Mouse (Mus musculus) limb, embryonic 11.5 days (tissue): ENCODE measurements around the gene Cux1. TPM values are rescaled to one million over a fixed set of nuclear protein-coding genes. Genes with fewer than 3 reads are reported as not detected.

Source experiments
- ATAC-seq: fragments of 200-750 bp; cut with Nextera tagmentation; 2 replicates; pipeline ENCODE4 v1.8.0; 2017; ENCODE audit warnings: low read depth; ENCODE audit not compliant: insufficient number of reproducible peaks, low FRiP score, low TSS enrichment
- DNase-seq: peaks from one replicate; pipeline ENCODE4 v3.0.0-alpha.2; 2015; ENCODE audit warnings: low spot score
- H3K27ac ChIP-seq: fragments of 300-500 bp; sonication (generic); replicated peaks from 2 replicates; pipeline ENCODE4 v1.5.1; 2014; ENCODE audit warnings: low read depth, mild to moderate bottlenecking, low read length
- H3K27me3 ChIP-seq: fragments of 300-500 bp; sonication (generic); 2 replicates; pipeline ENCODE4 v1.6.1; 2014; ENCODE audit warnings: mild to moderate bottlenecking, low read length, mixed read lengths; ENCODE audit not compliant: control insufficient read depth, insufficient read depth
- H3K36me3 ChIP-seq: fragments of 300-500 bp; sonication (generic); 2 replicates; pipeline ENCODE4 v1.6.1; 2014; ENCODE audit warnings: mild to moderate bottlenecking, low read length, moderate library complexity, mixed read lengths; ENCODE audit not compliant: control insufficient read depth, insufficient read depth
- H3K4me1 ChIP-seq: fragments of 300-500 bp; sonication (generic); 2 replicates; pipeline ENCODE4 v1.6.1; 2014; ENCODE audit warnings: low read length, mixed read lengths; ENCODE audit not compliant: control insufficient read depth, insufficient read depth
- H3K4me2 ChIP-seq: fragments of 300-500 bp; sonication (generic); 2 replicates; pipeline ENCODE4 v1.6.1; 2014; ENCODE audit warnings: low read depth, mild to moderate bottlenecking, moderate library complexity; ENCODE audit not compliant: severe bottlenecking
- H3K4me3 ChIP-seq: fragments of 300-500 bp; sonication (generic); 2 replicates; pipeline ENCODE4 v1.5.1; 2014; ENCODE audit warnings: low read depth, low read length
- H3K9ac ChIP-seq: fragments of 300-500 bp; sonication (generic); 2 replicates; pipeline ENCODE4 v1.6.1; 2014; ENCODE audit warnings: mild to moderate bottlenecking, low read length
- H3K9me3 ChIP-seq: fragments of 300-500 bp; sonication (generic); 2 replicates; pipeline ENCODE4 v1.6.1; 2016; ENCODE audit warnings: low read length; ENCODE audit not compliant: control insufficient read depth
- WGBS: fragments of 180-500 bp; shearing (Covaris S2); extraction: QIAGEN DNeasy Blood & Tissue Kit; methylation state at CpG from one replicate; pipeline ENCODE4 v1.1.7; 2014; 5-methylcytosine and 5-hydroxymethylcytosine counted together
- polyA plus RNA-seq: library from polyadenylated mRNA; unstranded; fragments of >200 nt; fragmentation: Nextera tagmentation; extraction: Ambion mirVana; gene quantifications from 2 replicates; pipeline ENCODE4 v1.2.1, GENCODE M21; 2014

Cux1 gene
- polyA plus RNA-seq, result 65.6 and 73.6 TPM in 2 replicates

DNA sequence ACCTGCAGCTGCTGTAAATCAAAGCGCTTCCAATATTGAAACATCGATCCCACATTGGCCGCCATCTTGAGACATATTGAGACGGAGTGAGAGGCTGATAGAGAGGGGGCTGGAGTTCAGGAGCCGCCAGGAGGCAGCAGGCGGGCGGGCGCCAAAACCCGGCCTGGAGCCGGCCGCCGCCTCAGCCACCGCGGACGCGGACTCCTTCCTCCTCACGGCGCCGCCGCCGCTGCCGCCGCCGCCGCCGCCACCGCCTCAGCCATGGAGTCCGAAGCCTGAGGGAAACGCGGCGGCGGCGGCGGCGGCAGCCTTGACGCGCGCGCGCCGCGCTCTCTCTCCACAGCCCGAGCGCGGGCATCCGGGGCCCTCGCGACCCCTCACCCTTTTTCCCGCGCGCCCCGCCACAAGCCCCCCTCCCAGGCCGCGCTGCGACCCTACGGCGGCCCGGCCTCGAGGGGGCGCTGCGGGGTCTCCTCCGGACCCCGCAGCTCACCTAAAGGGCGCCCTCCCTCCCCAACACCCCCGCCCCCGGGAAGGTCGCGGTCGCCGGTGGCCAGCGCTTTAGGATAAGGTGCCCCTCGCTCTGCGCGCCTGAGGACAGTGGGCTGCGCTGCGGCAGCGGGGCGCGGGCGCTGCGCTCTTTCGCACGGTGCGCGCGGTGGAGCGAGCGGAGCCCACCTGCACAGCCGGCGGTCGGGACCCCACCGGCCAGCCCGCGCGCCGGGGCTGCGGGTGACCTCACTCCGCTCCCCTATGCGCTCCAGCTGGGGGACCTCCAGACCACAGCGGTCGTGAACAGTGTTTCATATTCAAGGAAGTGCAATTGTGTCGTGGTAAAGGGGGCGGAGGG lies at the start of gene Cux1:
TSS of gene Cux1 (minus strand) at position 315 of the 850 bp plus-strand sequence.
- no peaks in the 10 kb centered on the region for H3K36me3 ChIP-seq
- no peaks in the 10 kb centered on the region for H3K9me3 ChIP-seq
- H3K27me3 ChIP-seq, result peaks cover 19% of the 10 kb centered on the region; the same call in 1 of the 2 replicates
- H3K4me1 ChIP-seq, result peaks cover 28% of the 10 kb centered on the region
- DNase-seq (peak; percentile 85), ATAC-seq (peak; percentile 85)
- peak within 1 kb of the TSS; percentile 71 for H3K4me3 ChIP-seq
- H3K9ac ChIP-seq, result peak within 1 kb of the TSS; percentile 89
- H3K4me2 ChIP-seq, result peak within 1 kb of the TSS; percentile 92
- H3K27ac ChIP-seq, result peak within 1 kb of the TSS; percentile 23
- WGBS, result under 1% methylated on average over 88 of the region's 103 CpGs

DNA sequence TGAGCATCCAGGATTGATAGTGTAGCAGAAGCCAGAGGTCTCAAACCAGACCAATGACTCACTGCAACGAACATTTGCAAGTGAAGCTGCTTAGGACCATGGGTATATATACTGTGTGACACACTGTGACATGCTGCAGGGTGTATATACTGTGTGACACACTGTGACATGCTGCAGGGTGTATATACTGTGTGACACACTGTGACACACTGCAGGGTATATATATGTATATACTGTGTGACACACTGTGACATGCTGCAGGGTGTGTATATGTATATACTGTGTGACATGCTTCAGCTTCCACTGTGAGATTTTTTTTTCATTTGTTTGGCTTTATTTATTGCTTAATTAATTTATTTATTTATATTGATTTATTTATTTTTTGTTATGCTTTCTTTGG lies 45.1 kb upstream of the Cux1 start:
- WGBS, result 71% methylated on average over 1 of the region's 1 CpGs
- H3K4me3 ChIP-seq, result no peak overlapping the region
- H3K27ac ChIP-seq, result no peak overlapping the region
- H3K4me2 ChIP-seq, result no peak overlapping the region
- no peaks in the 10 kb centered on the region for H3K4me1 ChIP-seq
- H3K36me3 ChIP-seq, result no peaks in the 10 kb centered on the region
- DNase-seq (no peak), ATAC-seq (no peak)
- no peaks in the 10 kb centered on the region for H3K9me3 ChIP-seq
- H3K9ac ChIP-seq, result no peak overlapping the region
- no peaks in the 10 kb centered on the region for H3K27me3 ChIP-seq

DNA sequence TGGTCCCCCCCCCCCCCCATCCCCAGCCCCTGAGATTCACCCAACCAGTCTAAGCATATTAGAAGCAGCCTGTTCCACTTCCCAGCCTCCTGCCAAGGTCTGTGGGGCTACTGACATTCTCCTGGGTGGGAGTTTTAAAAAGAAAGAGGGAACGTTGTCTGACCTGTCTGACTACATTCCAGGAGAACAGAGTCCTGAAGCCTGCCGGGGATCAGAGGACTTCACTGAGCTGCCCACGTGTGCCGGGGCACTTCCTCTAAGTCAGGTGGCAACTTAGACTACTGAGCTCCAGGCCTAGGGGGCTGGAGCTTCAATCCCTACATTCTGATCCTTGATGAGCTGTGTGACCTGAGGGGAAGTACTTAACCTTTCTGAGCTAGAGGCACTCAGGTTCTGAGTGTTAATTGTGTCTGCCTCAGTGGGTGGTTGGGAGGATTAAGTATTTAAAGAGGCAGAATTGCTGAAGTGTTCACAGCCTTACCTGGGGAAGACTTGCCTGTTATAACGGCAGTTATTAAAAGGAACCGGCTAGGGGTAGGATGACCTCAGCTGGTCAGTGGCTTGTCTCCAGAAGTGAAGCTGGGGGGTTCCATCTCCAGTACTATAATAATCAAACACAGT lies 41.6 kb upstream of the Cux1 start:
- Histone ChIP-seq H3K27ac (no peak overlapping the region), H3K36me3 (no peaks in the 10 kb centered on the region), H3K9me3 (no peaks in the 10 kb centered on the region), H3K9ac (no peak overlapping the region), H3K4me3 (no peak overlapping the region), H3K27me3 (no peaks in the 10 kb centered on the region), H3K4me2 (no peak overlapping the region), H3K4me1 (no peaks in the 10 kb centered on the region)
- ATAC-seq, result no peak
- WGBS, result 44% methylated on average over 6 of the region's 6 CpGs
- DNase-seq, result no peak

DNA sequence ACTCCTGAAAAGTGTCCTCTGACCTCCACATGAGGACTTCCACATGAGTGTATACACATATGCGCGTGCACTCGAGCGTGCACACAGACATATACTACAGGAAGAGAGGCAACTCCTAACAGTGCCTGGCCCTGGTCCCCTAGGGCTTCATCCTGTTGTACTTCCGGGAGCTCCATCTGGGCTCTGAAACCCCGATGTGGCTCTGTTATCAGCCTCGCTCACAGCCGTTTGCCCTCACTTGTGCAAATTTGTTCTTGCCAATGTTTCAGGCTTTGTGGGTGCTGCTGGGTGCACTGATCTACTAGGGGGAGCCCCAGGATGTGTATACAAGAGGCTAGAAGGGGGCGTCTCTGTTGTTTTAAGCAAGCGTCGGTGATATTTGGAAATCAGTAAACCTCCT lies 37.9 kb upstream of the Cux1 start:
- H3K4me1 ChIP-seq, result no peaks in the 10 kb centered on the region
- no peak for ATAC-seq
- H3K9me3 ChIP-seq, result no peaks in the 10 kb centered on the region
- no peak overlapping the region for H3K4me3 ChIP-seq
- H3K27me3 ChIP-seq, result no peaks in the 10 kb centered on the region
- no peaks in the 10 kb centered on the region for H3K36me3 ChIP-seq
- H3K9ac ChIP-seq, result no peak overlapping the region
- no peak overlapping the region for H3K4me2 ChIP-seq
- no peak for DNase-seq
- 85% methylated on average over 11 of the region's 11 CpGs for WGBS
- no peak overlapping the region for H3K27ac ChIP-seq

DNA sequence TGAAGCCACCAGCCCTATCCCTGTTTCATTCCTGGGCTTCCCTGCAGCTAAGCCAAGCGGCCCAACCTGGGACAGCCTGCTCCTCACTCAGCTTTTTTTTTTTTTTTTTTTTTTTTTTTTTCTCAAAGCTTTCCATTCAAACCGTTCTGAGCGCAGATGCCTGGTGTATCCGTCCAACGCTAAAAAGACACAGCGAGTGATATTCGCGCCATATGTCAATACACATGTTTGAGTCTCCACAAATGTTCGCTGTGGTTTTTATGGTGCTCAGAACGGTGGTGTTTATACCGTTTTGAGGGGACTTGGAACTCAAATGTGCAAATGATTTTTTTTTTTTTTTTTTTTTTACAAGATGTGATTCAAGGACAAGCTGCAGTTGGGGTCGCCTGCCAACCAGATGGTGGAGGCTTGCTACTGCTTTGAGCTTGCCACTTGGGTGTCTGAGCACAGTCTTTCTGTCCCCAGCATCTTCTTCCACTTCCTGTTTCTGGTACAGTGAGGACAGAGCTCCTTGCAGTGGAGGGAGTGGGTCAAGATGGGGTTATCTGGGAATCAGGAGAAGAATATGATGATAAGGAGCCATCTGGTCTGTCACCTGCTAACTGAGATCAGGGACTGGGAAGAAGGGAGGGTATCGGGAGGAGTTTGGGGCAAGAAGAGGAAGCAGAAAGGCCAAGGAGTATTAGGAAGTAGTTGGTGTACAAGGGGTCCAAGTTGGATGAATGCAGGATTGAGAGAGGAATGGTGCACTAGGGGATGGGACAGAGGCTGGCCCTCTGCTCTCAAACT lies 36.1 kb upstream of the Cux1 start:
- ATAC-seq (no peak), DNase-seq (no peak)
- WGBS, result 84% methylated on average over 13 of the region's 13 CpGs
- H3K4me1 ChIP-seq, result no peaks in the 10 kb centered on the region
- H3K36me3 ChIP-seq, result no peaks in the 10 kb centered on the region
- H3K9me3 ChIP-seq, result no peaks in the 10 kb centered on the region
- H3K27me3 ChIP-seq, result no peaks in the 10 kb centered on the region
- no peak overlapping the region for H3K4me2 ChIP-seq
- no peak overlapping the region for H3K27ac ChIP-seq
- no peak overlapping the region for H3K9ac ChIP-seq
- no peak overlapping the region for H3K4me3 ChIP-seq

DNA sequence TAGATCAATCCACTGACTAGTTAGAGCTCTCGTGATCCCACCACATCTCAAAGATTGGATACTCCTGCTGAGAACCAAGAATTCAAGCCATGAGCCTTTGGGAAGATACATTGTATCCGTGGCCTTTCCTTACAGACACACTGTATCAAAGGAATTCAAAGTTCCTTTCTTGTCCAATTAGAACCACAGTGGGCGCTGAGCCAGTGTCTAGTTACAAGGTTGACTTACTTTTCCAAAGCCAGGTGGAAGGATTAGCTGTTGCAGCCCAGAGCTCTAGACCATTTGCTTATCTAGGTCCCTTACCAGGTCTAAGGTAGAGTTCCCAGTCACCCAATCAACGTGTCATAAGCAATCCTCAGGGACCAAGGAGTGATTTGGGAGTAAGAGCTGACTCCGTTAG lies 33.2 kb upstream of the Cux1 start:
- Histone ChIP-seq H3K4me2 (no peak overlapping the region), H3K27me3 (no peaks in the 10 kb centered on the region), H3K4me3 (no peak overlapping the region), H3K27ac (no peak overlapping the region), H3K9me3 (no peaks in the 10 kb centered on the region), H3K36me3 (no peaks in the 10 kb centered on the region), H3K4me1 (no peaks in the 10 kb centered on the region), H3K9ac (no peak overlapping the region)
- ATAC-seq (no peak), DNase-seq (no peak)
- 82% methylated on average over 5 of the region's 5 CpGs for WGBS

DNA sequence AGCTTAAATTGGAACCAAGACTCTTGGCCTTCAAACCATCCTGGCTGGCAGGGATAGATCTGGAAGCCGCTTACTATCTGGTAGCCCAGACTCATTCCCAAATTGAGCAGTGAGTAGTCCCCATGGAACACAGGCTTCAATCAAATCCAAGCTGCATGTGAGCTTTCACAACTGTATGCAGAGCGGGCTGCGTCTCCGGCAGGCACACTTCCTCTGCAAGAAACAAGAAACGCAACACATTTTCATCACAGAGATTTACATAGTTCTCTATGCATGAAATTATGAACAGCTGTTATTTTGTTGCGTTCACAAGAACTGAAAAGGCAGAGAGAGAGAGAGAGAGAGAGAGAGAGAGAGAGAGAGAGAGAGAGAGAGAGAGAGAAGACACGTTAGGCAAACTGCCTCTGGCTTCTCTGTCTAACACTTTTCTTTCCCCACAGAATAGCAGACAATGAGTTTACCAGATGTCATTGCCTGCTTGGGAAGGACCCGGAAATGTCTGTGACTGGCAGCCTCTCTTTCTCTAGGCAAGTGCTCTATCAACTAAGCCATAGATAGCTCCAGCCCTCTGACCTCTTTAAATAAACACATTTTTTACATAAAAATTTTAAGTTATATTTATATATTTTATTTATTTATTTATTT lies 27.7 kb upstream of the Cux1 start:
- H3K4me1 ChIP-seq, result no peaks in the 10 kb centered on the region
- no peak overlapping the region for H3K4me3 ChIP-seq
- no peak for DNase-seq
- no peaks in the 10 kb centered on the region for H3K36me3 ChIP-seq
- H3K9ac ChIP-seq, result no peak overlapping the region
- no peak overlapping the region for H3K4me2 ChIP-seq
- H3K27me3 ChIP-seq, result no peaks in the 10 kb centered on the region
- no peak overlapping the region for H3K27ac ChIP-seq
- H3K9me3 ChIP-seq, result no peaks in the 10 kb centered on the region
- ATAC-seq, result no peak
- WGBS, result 78% methylated on average over 8 of the region's 8 CpGs
